Mouse (Mus musculus): ENCODE results near the gene Gsk3a.

DNA sequence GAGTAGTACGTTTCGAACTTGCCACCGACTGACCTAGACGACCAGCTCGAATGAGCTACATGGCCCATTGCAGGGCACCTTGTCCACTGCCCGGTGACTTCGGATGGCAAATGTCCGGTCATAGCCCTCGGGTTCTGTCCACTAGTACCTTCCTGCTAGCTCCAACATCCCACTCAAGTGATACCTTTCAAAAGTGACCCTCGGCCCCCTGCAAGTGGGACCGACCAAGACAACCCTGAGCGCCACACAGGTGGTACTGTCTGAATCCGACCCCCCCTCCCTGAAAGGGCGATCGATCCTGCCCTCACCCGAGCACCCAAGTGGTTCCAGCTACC is 18.3 kb downstream of the Gsk3a start:
- TF ChIP-seq CTCF (IDR thresholded peaks at IDR 0.05) (no peak), EP300 (IDR thresholded peaks at IDR 0.05) (no peak)
